Mouse (Mus musculus): ENCODE measurements around the gene Vgll4.

- TF ChIP-seq CTCF (IDR thresholded peaks at IDR 0.05; ENCODE audit: extremely low read depth, insufficient read depth, insufficient read length, insufficient replicate concordance) (no peak), POLR2A (IDR thresholded peaks at IDR 0.05; ENCODE audit: low read depth, low read length) (no peak)
Observed at GRCm38 (mm10) chr6:114963636-114964035, 6.2 kb downstream of the Vgll4 start.
